Mouse (Mus musculus) urinary bladder, postnatal 4 days (tissue): ENCODE data around the gene Gtf2f2.
"Not testable (repeated sequence)": the region's sequence is repeated elsewhere in the genome, so short reads cannot be mapped to it uniquely, and the experiment has no call there.

Experiments
- DNase-seq, 2 experiments: peaks; one replicate each; pipeline ENCODE4 v3.0.0; 2021 to 2022; ENCODE audit warnings: low spot score in 2 of 2

The Gtf2f2 gene

DNA sequence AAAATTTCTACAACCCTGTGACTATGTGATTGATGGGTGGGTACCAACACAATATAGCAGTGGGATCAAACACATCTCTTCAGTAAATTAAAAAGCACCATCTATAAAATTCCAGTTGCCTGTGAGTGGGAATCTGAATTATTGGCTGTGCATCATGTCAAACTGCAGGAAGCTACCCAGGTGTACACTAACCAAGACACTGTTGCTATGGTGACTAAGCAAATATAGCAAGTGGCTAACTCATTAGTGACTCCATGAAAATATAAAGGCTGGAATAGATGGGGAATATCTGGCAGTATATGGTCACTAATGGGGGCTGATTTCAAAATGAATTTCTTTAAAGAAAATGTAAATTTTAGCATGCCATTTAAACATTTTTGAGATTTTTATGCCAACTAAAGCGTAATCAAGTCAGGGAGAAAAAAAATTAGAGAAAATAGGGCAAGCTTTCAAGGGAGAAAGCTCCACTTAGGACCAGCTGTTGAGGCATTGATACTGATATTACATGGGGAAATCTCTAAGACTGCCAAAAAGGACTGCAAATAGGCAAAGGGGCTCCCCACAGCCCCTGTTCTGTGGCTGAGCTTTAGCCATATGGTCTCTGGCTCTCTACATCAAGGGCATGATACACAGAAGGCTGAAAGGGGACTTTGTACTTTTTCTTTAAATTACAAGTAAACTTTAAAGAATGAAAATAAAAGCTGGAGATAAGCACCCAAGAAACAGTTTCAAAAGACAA lies 87.2 kb downstream of the Gtf2f2 start:
- DNase-seq, result no peak

DNA sequence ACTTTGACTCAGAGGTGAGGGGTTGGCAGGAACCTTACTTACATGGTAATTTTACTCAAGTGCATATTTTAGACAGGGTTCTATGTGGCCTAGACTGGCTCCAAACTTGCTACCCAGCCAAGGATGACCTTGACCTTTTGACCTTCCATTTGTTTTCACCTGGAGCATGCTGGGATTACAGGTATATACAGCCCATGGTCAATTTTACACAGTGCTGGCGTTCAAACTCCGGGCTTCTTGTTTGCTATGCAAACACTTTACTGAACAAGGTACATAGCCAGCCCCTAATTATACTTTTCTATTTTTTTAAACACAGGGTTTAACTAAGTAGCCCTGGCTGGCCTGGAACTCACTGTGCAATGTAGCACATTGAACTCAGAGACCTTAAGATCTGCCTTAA lies 98.0 kb downstream of the Gtf2f2 start:
- no peak for DNase-seq

DNA sequence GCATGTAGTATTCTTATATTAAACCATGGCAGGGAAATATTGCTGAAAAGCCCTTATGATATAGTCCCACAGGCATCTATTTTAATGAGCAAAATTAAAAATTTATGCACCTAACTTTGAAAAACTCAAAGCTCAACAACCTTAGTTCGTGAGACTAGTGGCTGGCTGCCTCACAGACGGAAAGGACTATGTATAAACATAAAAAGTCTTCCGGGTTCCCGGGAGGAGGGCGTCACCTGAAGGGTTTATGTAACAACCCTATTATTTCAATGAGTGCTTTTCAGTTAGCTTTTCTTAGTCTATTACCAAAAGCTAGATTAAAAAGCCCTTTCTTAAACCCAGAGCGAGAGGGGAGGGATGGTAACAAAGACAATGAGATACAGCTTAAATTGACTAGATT lies 98.7 kb downstream of the Gtf2f2 start:
- DNase-seq, result no peak

GRCm38 (mm10) chr14:75906931-75907330 lies 103.7 kb downstream of the Gtf2f2 start:
- no peak for DNase-seq

- DNase-seq, result no peak
Observed at GRCm38 (mm10) chr14:75904972-75905371, 105.7 kb downstream of the Gtf2f2 start.

DNA sequence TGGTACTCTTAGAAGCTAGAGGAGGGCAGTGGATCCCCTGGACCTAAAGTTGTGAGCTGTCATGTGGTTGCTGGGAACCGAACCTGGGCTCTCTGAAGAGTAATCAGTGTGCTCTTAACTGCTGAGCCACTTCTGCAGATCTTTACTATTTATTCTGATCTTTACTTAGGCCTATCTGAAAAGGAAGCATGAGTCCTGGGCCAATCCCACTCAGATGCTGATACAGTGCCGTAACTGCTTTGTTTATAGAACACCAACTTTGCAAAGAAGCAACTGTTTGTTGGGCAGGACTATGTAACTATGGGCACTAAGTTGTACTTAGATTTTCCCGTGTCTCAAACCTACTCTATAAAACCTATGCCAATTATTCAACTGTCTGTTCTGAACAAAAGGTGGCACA lies 107.5 kb downstream of the Gtf2f2 start:
- DNase-seq, result no peak

GRCm38 (mm10) chr14:75902013-75902412 lies 108.7 kb downstream of the Gtf2f2 start:
- DNase-seq, result no peak

DNA sequence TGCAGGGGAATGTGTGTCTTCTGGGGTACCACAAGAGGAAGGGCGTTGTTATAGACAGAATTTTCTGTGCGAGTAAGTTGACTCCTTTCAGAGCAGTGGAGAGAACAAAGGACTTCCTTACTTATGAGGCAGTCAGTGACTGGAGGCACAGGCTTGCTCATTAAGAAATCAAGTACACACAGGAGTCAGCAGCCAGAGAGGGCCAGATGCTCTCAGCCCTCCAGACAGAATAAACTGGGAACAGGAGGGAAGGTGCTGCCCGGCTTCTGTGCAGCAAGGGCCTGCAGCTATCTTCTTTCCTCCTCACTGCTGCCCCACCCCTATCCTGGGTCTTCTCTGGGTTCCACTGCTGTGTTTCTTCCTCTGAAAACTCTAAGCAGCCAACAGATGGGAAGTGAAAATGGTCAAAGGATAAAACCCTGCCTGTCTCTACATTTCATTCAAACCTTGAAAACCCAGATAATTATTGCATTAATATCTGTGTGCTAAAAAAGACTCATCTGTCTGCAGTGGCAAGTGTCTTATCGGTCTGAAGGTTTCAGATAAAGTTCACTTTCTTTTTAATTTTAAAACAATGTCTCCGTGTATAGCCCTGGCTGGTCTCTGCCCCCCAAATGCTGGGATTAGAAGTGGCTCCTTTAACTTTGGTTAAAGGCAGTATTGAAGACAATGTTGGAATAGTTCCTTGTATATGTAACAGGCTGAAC lies 109.7 kb downstream of the Gtf2f2 start:
- DNase-seq, result no peak

- DNase-seq, result peak; percentile 61 to 90
Observed at GRCm38 (mm10) chr14:75899566-75899965, 111.1 kb downstream of the Gtf2f2 start.

GRCm38 (mm10) chr14:75892118-75892517 lies 118.5 kb downstream of the Gtf2f2 start:
- no peak for DNase-seq

DNA sequence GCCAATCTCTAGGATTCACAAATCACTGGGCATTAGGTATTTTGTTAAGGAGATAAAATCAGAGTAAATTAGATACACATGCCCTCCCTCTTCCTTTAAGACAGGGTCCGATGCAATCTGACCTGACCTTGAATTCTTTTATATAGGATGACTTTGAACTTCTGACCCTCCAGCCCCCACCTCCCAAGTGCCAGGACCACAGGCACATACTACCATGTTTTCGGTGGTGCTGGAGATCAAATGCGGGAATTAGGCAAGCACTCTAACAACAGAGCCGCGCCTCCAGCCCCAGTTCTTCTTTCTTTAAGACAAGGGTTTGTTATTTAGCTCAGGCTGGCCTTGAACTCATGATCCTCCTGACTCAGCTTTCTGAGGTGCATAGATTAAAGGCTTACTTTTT lies 126.8 kb downstream of the Gtf2f2 start:
- DNase-seq, result no peak

- no peak for DNase-seq
Observed at GRCm38 (mm10) chr14:75883330-75883729, 127.3 kb downstream of the Gtf2f2 start.

- no peak for DNase-seq
Observed at GRCm38 (mm10) chr14:75881856-75882255, 128.8 kb downstream of the Gtf2f2 start.

DNA sequence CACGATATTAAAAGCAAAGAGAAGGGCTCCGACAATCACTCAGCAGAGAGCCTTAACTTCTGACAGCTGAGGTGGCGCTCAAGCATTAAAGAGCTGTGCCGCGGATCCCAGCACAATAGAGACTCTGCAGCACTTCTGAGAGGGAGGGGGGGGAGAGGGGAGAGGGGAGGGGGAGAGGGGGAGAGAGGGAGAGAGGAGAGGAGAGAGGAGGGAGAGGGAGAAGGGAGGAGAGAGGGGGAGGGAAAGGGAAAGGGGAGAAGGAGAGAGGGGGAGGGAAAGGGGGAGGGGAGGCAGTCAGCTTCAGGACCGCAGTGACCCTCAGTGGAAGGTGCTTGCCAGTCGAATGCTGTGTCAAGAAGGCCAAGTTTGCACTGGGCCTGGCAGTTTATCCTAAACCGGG lies 131.7 kb downstream of the Gtf2f2 start:
- DNase-seq, result no peak

DNA sequence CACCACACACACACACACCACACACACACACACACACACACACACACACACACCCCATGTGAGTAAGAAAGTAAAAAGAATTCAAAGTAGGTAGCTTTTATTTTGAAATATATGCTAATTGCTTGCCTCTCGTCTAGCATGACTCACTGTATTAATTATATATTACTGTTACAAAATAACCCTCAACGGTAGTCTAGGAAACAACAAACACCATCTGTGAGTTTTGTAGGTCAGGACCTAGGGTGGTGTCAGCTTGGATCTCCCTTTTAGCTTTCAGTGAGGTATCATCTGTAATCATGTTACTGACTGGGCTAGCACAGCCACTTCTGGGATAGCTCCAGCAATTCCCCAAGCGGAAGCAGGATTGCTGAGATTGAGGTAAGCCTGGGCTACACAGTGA lies 133.4 kb downstream of the Gtf2f2 start:
- DNase-seq, result no peak

GRCm38 (mm10) chr14:75876320-75877043 lies 134.2 kb downstream of the Gtf2f2 start:
- DNase-seq, result peak; percentile 62 to 77

GRCm38 (mm10) chr14:75873612-75874011 lies 137.1 kb downstream of the Gtf2f2 start:
- DNase-seq, result peak in 1 of 2 experiments; percentile 28

DNA sequence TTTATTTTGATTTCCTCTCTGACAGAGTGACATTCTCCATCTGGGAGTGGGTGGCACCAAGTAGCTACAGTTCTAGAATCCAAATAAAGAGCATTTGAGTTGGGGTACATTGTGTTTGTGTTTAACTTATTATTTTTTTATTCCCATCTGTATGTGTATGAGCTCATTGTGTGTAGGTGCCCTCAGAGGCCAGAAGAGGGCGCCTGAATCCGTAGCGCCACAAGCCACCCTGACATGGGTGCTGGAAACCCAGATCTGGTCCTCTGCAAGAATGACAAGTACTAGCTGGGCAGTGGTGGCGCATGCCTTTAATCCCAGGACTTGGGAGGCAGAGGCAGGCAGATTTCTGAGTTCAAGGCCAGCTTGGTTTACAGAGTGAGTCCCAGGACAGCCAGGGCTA lies 138.9 kb downstream of the Gtf2f2 start:
- DNase-seq, result no peak

GRCm38 (mm10) chr14:75871111-75871510 lies 139.6 kb downstream of the Gtf2f2 start:
- no peak for DNase-seq

DNA sequence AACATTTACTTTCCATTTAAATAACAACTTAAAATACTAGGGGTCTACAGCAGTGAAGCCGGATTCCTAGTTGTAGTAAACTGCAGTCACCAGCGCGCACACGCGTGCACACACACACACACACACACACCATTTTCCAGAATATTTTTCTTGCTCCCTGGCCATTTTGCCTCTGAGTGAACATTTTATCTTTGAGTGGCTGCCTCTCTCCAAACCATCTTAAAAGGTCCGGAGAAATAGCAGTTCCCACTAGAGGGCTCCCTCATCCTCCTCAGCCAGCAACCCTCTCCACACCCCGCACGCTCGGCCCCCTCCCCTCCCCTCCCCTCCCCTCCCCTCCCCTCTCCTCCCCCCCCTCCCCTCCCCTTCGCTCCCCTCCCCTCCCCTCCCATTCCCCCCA lies 140.0 kb downstream of the Gtf2f2 start:
- no peak for DNase-seq

DNA sequence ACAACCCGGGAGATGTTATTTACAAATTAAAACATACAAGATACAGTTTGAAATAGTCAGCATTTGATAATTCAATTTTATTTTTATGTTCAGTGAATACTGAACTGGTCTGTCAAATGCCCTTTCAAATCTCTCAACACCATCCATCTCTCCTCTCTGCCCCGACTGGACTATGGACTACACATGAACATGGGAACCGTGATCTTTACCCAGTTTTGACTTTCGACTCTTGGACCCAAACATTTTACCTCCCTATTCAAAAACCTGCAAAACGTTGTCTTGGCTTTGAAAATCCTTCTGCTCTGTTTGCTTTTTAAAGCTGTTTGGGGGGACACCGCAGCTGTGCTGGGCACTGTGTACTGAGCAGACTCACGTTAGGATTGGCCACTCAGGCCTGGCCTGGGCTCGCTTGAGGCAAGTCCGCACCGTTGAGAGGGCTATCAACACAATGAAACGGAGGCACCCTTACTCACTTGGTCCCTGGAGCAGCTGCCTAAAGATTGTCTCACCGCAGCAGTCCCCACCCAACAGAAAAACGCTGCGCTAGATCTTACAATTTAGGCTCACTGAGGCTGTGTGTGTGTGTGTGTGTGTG lies 140.8 kb downstream of the Gtf2f2 start:
- no peak for DNase-seq

DNA sequence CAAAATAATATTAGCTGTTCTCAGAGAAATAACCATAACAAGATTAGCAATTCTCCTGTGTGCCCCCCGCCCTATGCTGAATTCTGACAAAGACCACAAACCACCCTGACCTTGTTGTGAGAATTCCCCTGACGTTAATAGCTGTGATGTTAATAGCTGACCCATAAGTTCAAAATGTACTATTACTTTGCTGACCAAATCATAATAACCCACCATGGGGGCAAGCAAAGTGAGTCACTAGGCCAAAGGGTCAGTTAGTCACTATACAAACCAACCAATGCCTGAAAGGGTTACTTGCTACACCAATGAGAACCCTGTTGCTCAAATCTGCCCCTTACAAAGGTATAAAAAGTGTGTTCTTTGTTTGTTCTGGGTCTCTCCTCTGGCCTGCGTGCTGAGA lies 142.6 kb downstream of the Gtf2f2 start:
- DNase-seq, result not testable (repeated sequence)
